Mouse (Mus musculus) common myeloid progenitor, adult 5-6 weeks (primary cell): ENCODE data around the gene AI593442. TPM values are rescaled to one million over a fixed set of nuclear protein-coding genes. Genes with fewer than 3 reads are reported as not detected.

Source experiments
- ATAC-seq: replicated peaks from 2 replicates; pipeline ENCODE4 v1.8.0; 2016; ENCODE audit warnings: low read depth, mild to moderate bottlenecking, moderate TSS enrichment, inconsistent platforms; ENCODE audit not compliant: poor library complexity, severe bottlenecking
- total RNA-seq: library from RNA; stranded (forward); fragments of 200-1000, 187-1606 nt; gene quantifications from 2 replicates; pipeline ENCODE4 v1.2.3, GENCODE M21; 2017

The AI593442 gene
- total RNA-seq, result not detected in 2 replicates

- no peak for ATAC-seq
These were observed at the start of gene AI593442 for GRCm38 (mm10) chr9:52679362-52679947. AI593442 (minus strand) TSS chr9:52679780.

- ATAC-seq, result no peak
These were observed 49.2 kb upstream of the AI593442 start for GRCm38 (mm10) chr9:52728806-52729205.

- ATAC-seq, result no peak
These were observed 43.0 kb upstream of the AI593442 start for GRCm38 (mm10) chr9:52722626-52723025.

GRCm38 (mm10) chr9:52719562-52719961, 40.0 kb upstream of the AI593442 start:
- no peak for ATAC-seq

- ATAC-seq, result no peak
These were observed 456 bp upstream of the AI593442 start for GRCm38 (mm10) chr9:52680036-52680435.

- no peak for ATAC-seq
These were observed 753 bp downstream of the AI593442 start for GRCm38 (mm10) chr9:52678839-52679215.

- no peak for ATAC-seq
These were observed 1.3 kb downstream of the AI593442 start for GRCm38 (mm10) chr9:52678179-52678838.

- ATAC-seq, result 0 out of 2 replicates have a peak, but pooled peaks have one; percentile 39
These were observed 3.0 kb downstream of the AI593442 start for GRCm38 (mm10) chr9:52676587-52676986.

GRCm38 (mm10) chr9:52675937-52676336, 3.6 kb downstream of the AI593442 start:
- no peak for ATAC-seq

- no peak for ATAC-seq
These were observed 18.2 kb downstream of the AI593442 start for GRCm38 (mm10) chr9:52661422-52661821.

- no peak for ATAC-seq
These were observed 29.1 kb downstream of the AI593442 start for GRCm38 (mm10) chr9:52650341-52650951.

- no peak for ATAC-seq
These were observed 34.3 kb downstream of the AI593442 start for GRCm38 (mm10) chr9:52645312-52645711.

- ATAC-seq, result no peak
These were observed 35.0 kb downstream of the AI593442 start for GRCm38 (mm10) chr9:52644626-52645025.

- no peak for ATAC-seq
These were observed 35.4 kb downstream of the AI593442 start for GRCm38 (mm10) chr9:52644156-52644555.

- no peak for ATAC-seq
These were observed 43.6 kb downstream of the AI593442 start for GRCm38 (mm10) chr9:52635991-52636390.

GRCm38 (mm10) chr9:52623926-52624325, 55.7 kb downstream of the AI593442 start:
- peak; percentile 93 for ATAC-seq
